Mouse (Mus musculus) brain, adult 2 months (tissue): Measurements from ENCODE around the gene Osbpl5.

Experiments used
- DNase-seq: peaks from one replicate; pipeline ENCODE4 v3.0.0; 2011; ENCODE audit warnings: low read depth, low spot score

Gene Osbpl5

GRCm38 (mm10) chr7:143755357-143756124 lies 1.2 kb downstream of the Osbpl5 start:
- DNase-seq: peak; percentile 47

DNA sequence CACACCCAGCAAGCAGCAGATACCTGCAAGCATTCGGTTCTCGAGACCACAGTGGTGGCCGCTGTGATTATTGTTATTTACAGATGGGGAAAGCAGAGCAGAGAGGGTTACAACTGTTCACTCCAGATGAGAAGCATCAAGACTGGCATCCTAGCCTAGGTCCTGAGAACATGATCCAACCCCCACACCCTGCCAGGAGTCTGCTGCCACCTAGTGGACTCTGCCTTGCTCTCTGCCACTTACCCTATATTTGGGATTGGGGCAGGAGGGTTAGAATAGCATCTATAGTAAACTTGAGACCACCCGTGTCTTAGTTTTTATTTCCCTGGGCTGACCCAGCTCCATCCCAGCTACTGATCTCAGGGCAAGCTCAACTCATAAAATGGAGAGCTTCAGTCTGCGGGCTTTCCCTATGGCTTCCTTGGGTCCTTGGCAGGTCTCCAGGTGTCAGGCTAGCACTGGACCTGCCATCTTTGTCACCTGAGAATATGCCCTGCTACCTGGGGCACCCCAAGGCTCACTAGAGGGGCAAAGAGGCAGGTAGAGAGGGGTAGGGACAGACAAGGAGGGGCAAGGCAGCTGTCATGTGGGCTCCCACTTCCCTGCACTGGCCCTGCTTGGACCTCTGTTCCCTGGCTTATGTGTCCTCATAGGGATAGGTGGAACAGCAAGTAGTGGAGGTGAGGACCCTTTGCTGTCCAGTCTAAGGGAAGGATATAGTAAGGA lies 2.6 kb downstream of the Osbpl5 start:
- peak; percentile 77 for DNase-seq

- no peak for DNase-seq
Measured at GRCm38 (mm10) chr7:143752606-143753005, 4.2 kb downstream of the Osbpl5 start.

GRCm38 (mm10) chr7:143752056-143752455 lies 4.7 kb downstream of the Osbpl5 start:
- DNase-seq: no peak

GRCm38 (mm10) chr7:143751380-143751779 lies 5.4 kb downstream of the Osbpl5 start:
- DNase-seq: no peak

DNA sequence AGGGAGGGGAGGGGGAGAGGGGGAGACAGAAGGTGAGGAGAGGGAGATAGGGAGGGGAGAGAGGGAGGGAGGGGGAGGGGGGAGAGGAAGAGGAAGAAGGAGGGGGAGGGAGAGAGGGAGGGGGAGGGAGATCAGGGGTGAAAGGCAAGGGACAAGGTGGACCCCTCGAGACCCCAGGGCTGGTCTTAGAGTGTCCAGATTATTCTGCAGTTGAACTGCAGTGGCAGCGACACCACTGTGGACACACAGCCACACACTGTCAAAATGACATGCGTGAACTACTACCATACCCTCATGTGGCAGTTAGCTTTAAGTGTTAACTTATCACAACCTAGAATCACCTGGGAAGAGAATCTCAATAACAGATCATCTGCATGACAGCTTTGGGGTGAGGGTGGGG lies 7.7 kb downstream of the Osbpl5 start:
- no peak for DNase-seq

DNA sequence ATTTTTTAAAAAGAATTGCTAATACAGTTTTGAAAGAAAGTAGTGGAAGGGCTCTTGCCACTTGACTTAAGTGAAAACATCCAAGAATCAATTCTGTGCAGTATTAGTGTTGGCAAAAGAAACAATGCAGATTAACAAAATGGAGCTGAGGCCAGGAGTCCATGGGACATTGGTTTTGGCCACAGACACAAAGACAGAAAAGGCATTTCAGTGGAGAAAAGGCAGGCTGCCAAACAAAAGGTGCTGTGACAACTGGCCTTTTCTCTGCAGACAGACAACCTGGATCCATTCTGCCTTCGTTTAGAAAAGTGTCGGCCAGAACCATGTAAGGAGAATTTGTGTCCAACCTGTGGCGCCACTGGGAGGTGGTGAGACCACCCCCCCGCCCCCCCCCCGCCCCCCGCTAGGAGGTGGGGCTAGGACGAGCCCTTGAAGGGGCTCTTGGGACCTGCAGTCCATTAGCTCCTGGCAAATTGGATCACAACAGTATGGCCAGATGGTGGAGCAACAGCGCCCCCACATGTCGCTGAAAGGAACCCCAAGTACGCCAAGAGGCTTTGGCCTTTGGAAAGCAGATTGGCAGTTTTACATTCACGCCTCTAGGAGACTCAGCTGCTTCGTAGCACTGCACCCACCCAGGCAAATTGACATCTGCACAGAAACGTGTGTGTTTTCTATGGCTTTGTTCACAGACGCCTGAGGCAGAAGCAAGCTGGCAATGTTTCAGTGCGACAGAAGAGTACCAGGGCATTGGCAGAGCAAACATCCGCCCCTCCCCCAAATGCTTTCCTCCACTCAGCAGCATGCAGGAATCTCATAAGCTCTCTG lies 8.5 kb downstream of the Osbpl5 start:
- DNase-seq: peak; percentile 94

DNA sequence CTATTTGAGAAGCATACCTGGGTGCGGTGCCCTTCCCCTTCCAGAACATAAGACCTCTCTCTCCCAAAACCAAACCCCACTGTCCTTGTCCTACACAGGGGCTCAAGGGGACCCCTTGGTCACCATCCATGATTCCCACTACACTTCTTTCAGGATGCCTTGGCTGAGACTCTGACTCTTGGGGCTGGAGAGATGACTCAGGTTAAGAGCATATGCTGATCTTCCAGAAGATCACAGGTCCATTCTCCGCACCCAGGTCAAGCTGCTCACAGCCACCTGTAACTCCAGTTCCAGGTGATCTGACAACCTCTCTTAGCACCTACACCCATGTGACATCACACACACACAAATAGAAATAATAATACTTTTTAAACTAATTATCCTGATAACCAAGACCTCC lies 16.1 kb downstream of the Osbpl5 start:
- no peak for DNase-seq

GRCm38 (mm10) chr7:143739511-143740461 lies 17.0 kb downstream of the Osbpl5 start:
- DNase-seq: peak; percentile 84

GRCm38 (mm10) chr7:143738601-143739006 lies 18.2 kb downstream of the Osbpl5 start:
- peak; percentile 61 for DNase-seq

GRCm38 (mm10) chr7:143738194-143738593 lies 18.6 kb downstream of the Osbpl5 start:
- no peak for DNase-seq

DNA sequence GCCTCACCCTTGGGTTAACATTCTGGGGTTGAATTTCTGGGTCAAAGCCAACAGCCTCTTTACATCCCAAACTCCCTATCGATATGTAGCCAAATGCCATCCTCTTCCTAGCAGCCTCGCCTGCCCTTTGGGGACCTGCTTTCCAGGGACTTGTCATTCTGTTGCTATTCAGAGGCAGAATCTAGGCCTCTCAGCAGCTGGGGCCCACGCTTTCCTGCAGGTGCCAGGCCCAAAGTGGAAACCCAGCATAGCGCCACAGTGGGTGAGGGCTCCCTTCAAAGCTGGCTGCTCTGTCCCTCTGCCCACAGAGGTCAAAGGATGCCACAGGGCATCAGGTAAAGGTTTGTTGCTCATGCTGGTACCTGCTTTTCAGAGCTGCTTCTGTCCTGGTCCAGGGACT lies 23.0 kb downstream of the Osbpl5 start:
- peak; percentile 68 for DNase-seq

GRCm38 (mm10) chr7:143729886-143730285 lies 26.9 kb downstream of the Osbpl5 start:
- peak; percentile 35 for DNase-seq

DNA sequence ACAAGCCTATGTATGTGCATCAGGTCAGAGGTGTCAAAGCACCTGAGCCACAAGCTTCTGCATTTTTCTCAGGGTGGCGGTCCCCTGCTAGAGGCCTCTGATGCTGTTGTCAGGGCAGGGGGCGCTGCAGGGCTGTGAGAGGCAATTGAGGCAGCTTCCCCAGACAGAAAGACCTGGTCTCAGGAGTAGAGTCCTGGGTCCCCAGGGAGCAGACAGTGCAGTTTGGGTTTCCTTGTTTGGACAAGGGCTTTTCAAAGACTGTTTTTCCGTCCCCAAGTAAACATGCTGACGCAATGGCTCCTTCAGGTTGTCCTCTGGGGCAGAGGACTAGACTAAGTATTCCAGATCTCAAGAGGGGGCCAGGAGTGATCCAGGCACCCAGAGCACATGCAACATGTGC lies 30.4 kb downstream of the Osbpl5 start:
- no peak for DNase-seq

DNA sequence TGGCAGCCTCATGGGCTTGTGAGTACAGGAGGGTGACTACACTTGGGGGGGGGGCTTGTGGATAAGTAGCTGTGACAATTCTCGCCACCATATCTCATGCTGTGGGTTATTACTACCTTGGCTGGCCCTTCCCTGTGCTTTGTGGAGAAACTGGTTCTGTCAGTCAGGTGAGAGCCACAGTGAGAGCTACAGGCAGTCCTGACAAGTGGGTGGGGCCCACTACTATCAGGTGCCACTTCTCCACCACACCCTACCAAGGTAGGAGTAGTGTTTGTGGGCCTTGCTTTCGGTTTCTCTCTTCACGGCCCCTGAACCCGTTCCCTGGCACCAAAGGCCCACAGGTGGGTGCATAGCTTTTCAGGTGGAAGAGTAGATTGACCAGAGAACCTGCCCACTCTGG lies 32.9 kb downstream of the Osbpl5 start:
- no peak for DNase-seq

DNA sequence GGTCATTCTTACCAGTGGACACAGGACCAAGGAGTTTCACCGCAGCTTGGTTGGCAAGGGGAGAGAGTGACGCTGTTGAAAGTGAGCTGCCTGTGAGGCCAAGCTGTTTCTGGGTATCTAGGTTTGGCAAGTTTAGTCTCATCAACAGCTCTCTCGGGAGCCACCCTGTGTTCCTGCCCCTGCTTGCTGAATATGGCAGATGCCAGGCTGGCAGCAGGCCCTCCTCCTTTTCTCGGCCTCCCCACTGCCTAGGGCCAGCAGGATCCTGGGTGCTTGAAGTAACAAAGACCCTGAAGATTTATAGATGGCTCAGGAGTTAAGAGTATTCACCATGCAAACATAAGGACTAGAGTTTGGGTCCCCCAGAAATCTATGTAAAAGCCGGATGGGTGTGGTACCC lies 34.1 kb downstream of the Osbpl5 start:
- DNase-seq: peak; percentile 65

GRCm38 (mm10) chr7:143717811-143718210 lies 39.0 kb downstream of the Osbpl5 start:
- DNase-seq: no peak

GRCm38 (mm10) chr7:143713421-143713820 lies 43.4 kb downstream of the Osbpl5 start:
- DNase-seq: no peak

GRCm38 (mm10) chr7:143712771-143713348 lies 43.9 kb downstream of the Osbpl5 start:
- DNase-seq: no peak

DNA sequence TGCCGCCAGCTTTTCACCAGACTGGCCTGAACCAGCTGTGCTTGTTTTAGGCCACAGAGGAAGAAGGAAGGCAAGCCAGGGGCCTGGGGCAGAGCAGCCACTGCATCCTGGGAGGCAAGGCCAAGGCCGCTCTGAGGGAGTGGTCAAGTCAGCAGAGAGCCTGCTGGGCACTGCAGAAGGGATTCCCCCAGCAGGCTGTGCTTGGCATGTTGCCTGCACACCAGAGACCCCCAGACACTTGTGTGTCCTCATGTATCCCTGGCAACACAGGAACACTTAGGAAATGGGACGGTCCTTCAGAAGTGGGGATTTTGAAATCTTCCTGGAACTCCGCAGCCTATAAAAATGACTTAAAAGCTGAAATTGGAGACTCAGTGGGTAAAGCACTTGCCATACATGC lies 44.8 kb downstream of the Osbpl5 start:
- DNase-seq: no peak

DNA sequence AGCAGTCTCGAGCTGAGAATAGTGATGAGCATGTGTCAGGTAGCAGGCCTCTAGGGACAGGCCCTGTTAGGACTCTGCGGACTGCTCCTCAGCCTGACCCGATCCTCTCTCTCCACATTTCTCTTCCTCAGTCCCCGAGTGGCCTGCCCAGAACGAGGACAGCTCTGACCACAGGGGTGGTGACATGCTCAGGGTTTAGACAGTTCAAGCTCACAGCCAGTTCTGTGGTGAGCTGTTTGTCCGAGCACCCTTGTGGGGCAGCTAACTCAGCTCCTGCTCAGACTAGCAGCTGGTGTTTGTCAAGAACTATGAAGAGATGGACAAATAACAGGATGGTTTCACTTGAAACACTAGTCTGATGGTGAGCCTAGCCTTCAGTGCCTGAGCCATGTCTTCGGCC lies 45.4 kb downstream of the Osbpl5 start:
- DNase-seq: no peak
